Mouse (Mus musculus): ENCODE results near the gene Bbx. TPM values are rescaled to one million over a fixed set of nuclear protein-coding genes. Genes with fewer than 3 reads are reported as not detected.

Gene Bbx
- total RNA-seq, 2 experiments from 2014 or later, result 15.4 to 18.0 TPM

DNA sequence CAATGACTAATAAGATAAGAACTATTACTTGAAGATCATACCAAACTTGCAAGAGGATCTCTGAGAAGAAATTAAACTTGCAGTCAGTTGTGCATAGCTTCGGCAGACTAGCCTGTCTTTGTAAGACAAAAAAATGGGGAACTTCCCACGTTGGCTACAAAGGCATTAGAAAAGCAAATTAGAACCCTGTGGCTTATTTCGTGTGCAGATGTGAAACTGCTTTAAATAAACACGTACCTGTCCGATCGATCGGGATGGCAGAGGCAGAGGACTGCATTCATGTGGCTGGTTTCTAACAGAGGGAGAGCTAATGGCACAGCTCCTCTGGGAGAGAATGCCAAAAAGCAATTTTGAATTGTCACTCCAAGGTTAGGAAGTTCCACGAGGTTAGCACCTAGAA, 16.8 kb downstream of the Bbx start:
- intact Hi-C loops (cut with DNase I), result loop anchor here (10.0 kb wide), 1 partner anchor 161 kb away; no protein-coding TSS in a partner anchor
- DNase-seq, result no peak

DNA sequence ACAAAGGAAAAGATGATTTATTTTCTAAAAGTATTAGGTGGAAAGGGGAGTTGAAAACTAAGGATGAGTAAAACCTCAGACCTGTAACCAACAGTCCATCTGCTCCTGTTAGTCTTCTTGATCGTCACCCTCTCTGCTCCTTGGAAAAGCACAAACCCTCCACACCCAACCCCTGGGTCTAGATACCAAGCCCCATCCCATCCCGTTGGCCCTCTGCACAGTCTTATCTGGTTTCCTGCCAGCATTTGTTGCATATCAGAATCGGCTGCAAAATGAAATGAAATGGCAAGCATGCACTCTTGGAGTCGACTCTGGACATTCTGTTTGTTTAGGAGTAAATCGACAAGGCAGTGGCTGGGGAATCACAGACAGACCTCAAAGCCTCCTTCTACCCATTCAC, 29.3 kb downstream of the Bbx start:
- no peak for DNase-seq
- intact Hi-C loops (cut with DNase I), result no loop called here

DNA sequence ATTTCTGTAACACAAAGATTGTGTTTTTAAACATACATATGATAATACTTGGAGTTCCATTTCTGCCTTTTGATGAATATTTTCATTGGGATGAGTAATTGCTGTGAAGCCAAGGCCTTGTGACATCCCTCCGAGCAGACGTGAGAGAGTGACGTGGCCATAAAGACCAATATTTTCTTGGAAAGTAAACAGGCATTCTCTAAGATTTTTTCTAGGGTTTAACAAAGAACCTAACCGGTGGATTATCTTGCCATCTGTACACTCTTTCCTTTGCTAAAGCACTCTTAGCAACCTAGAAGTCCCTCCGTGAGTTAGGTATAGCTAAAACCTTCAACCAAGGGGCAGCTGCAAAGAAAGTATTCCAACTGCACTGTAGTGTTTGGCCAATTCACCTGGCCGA, 32.4 kb downstream of the Bbx start:
- no peak for DNase-seq
- intact Hi-C loops (cut with DNase I), result no loop called here

DNA sequence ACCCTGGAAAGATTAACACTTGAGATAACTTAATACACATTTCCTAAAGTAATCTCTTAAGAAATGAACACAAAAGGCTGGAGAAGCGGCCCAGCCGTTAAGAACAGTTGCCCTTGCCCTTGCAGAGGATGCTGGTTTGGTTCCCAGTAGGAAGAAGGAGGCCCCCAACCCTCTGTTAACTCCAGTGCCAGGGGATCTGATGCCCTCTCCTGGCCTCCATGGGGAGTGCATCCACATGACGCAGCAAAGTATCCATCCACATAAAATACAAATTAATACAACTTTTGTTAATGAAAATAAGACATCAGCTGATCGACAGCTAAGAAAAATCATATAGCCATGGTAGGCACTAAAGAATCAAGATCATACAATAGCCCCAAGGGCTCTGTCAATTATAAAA, 33.6 kb downstream of the Bbx start:
- DNase-seq, result no peak
- intact Hi-C loops (cut with DNase I), result no loop called here

DNA sequence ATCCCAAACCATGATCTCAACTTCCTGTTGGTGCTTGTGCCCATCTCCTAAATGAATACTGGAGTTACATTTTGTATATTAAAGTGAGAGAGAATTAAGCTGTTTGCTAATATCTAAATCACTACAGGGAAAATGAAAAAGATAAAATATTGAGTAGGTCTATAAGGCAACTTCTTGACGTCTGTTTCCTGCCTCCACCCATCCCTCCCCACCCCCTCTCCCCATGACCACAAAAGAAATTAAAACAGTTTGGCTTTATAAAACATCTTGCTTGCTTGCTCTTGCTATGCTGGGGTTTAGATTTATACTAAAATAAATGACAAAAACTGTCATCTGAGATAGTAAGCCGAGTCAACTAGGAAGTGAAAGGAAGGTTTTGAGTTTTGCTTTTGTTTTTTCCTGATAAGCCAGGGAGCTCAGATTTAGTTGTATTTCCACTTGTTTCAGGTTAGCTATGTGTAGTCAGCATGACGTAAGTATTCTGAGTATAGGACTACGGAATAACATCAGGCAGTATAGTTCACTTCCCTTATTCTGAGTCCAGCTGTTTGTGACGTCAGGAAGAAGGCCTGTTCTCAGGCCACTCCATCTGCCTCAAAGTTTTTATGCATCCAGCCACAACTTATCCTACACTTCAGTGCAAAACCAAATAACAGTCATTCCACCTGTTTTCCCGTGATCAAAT, 36.1 kb downstream of the Bbx start:
- DNase-seq, result no peak
- intact Hi-C loops (cut with DNase I), result no loop called here

DNA sequence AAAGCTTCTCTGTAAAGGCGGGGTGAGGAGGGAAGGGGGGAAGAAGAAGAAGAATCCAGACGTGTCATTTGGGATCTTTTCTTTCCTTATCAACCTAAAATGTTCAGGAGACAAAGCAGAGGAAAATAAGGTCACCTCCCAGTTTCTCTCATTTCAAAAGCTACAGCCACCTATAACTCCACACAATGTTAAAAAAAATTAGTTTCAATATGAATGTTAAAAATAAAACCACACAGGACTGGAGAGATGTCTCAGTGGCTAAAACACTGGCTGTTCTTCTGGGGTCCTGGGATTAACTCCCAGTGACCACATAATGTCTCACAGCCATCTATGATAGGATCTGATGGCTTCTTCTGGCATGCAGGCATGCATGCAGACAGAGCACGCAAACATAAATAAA, 43.7 kb downstream of the Bbx start:
- intact Hi-C loops (cut with DNase I), result no loop called here
- DNase-seq, result no peak

DNA sequence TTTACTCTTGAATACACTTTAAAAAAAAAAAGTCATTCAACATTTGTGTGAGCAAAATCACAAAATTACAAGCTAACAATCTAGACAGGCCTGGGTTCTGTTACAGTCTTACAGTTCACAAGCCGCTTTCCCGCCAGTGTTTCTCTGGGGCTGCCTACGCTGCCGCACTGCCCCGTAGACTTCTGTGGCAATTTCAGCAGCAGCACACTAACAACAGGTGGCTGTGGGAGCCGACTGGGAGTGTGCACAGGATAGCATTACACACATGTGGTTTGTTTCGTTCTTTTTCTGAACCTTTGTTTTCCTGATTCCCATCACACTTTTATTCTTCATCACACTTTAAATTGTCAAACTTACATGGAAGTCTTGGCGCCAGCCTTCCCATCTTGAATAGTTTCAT, 48.6 kb downstream of the Bbx start:
- no peak for DNase-seq
- intact Hi-C loops (cut with DNase I), result loop anchor here (5.0 kb wide), 2 partner anchors 49 to 144 kb away; partner anchors contain the start of gene Bbx

DNA sequence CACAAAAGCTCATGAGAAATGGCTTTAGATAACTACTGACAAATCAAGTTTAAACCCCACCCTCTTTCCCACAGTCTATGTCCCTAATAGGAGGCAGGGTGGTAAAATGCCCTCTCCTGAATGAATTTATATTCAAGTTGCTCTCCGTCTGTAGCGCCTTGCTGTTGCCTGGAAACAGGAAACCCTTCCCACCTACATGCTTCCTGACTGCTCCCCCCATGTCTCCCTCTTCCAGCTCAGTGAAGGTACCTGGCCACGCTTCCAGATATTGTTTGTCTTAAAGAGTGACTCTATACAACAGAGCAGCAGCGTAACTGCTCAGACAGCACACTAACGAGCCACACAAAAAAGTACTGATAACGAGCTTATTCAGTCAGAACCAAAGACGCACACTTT, 50.8 kb downstream of the Bbx start:
- DNase-seq, result no peak
- intact Hi-C loops (cut with DNase I), result loop anchor here (5.0 kb wide), 2 partner anchors 51 to 146 kb away; partner anchors contain the start of gene Bbx

DNA sequence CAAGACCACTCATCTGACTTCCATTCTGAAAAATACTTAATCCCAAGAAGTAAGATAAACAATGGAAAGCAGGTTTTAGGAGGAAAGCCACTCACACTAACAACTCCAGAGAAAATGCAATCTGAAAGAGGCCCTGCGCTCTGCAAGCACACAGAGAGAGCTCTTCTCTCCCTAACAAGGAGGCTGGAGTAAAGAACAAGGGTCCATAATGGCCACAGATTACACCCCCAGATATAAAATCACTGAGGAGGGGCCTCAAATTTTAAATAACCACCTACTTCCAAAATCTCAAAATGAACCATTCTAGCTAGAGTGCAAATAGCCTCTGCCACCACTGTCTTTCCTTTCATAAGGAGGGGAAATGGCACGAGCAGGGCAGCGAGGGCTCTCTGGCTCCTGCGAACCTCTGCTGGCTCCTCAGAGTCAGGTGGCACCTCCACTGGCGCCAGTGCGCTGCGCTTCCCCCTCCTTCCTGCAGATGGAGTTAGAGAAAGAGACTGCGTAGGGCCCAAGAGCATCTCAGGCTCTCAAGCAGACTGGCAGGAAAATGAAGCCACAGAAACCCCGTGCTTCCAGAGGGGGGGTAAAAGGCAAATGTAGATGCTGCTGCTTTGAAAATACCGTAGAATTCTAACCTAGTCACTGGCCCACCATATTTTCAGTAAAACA, 51.4 kb downstream of the Bbx start:
- intact Hi-C loops (cut with DNase I), result loop anchor here (5.0 kb wide), 2 partner anchors 51 to 146 kb away; partner anchors contain the start of gene Bbx
- DNase-seq, result peak; percentile 60 to 72

DNA sequence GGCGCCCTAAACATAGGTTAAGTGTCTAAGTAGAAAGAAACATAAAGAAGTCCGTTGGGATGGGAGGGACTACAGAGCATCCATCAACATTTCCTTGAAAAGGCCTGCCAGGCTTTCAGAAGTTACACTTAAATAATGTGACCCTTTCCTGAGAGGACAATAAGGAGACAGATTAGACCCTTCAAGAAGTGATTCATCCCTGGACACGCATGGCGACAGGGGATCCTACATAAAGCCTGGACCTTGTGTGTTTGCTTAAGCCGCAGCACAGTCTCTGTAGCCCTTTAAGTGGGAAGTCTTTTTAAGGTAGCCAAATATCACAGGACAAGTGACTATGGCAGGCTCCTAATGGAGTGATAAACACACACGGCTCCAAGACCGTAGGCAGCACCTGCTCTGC, 52.0 kb downstream of the Bbx start:
- intact Hi-C loops (cut with DNase I), result loop anchor here (5.0 kb wide), 2 partner anchors 52 to 147 kb away; partner anchors contain the start of gene Bbx

DNA sequence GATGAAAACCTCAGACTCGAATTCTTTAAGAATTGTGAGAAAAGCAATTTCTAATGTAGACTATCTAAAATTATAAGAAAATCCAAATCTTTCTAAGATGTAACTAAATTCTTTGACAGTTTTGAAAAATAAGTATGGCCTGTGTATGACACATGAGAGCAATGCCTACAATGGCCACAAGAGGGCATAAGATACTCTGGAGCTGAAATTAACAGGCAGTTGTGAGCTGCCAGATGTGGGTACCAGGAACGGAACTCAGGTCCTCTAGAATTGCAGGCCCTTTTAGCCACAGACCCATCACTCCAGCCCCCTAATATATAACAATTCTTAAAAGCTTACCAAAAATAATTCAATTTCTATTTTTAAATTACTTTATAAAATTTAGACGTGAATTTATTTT, 57.6 kb downstream of the Bbx start:
- peak; percentile 42 to 59 for DNase-seq
- intact Hi-C loops (cut with DNase I), result loop anchor here (5.0 kb wide), 1 partner anchor 363 kb away; no protein-coding TSS in a partner anchor

More for the DNA sequence above, 52.0 kb downstream of the Bbx start:
- DNase-seq, result no peak

DNA sequence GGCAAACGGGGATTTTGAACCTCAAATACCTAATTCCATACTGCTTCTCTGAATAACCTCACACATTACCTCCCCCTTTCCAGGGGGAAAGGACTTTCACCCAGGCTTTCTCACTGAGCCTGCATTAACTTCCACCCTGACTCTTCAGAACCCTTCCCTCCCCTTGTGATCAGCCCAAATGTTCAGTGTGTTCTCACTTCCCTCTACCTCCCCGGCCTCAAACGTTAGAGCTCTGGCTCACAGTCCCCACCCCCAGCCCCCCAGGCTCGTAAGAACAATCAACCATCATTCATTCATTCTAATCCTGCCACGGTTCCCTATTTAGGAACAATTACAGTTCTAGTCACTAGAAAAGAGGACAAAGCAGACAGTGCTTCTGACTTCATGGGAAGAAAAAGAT, 58.5 kb downstream of the Bbx start:
- no peak for DNase-seq
- intact Hi-C loops (cut with DNase I), result loop anchor here (5.0 kb wide), 1 partner anchor 364 kb away; no protein-coding TSS in a partner anchor

DNA sequence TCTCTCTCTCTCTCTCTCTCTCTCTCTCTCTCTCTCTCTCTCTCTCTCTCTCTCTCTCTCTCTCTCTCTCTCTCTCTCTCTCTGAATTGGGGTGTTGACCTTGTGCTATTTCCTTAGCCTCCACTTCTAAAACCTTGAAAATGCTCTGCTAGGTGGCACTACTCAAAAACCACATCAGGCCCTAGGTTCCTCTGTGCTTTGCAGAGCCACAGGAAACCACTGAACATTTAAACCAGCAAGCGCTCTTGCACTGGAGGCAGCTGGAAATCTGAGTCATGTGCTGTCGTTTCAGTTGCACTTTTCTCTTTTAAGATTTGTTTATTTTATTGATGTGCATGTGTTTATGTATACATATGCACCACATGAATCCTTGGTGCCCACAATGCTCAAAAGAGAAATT, 59.6 kb downstream of the Bbx start:
- intact Hi-C loops (cut with DNase I), result loop anchor here (5.0 kb wide), 1 partner anchor 365 kb away; no protein-coding TSS in a partner anchor
- DNase-seq, result no peak

DNA sequence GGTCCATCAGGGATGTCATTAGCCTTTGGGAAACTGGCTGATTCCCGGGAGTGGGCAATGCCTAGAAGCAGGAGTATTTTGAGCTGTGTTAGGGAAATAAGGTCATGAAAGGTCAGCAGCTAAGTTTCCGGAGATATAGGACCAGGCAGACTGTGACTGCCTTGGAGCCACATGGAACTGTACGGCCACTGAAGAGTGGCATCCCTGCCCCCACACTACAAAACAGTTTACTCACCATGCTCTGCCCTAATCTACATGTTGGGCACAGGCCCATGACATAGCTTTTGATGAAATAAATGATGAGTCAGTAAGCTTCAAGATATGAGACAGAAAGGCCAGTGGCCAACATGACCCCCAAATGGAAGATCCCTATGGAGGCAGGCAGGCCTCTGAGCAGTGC, 60.7 kb downstream of the Bbx start:
- intact Hi-C loops (cut with DNase I), result loop anchor here (5.0 kb wide), 1 partner anchor 366 kb away; no protein-coding TSS in a partner anchor
- no peak for DNase-seq

DNA sequence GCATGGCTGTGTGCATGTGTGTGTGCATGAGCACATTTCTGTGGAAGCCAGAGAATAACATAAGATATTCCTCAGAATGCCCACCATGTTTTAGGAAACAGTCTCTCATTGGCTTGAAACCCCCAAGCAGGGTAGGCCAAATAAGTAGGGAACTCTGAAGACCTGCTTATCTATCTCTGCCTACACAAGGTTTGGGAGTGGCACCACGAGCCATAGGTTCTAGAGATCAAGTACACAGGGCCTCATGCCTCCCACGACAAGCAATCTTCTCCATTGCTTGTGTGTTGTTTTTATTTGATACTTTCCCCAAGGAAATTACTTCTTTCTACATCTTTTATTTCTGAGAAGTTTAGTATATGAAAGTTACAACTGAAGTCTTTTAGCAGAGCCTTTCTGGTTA, 61.8 kb downstream of the Bbx start:
- no peak for DNase-seq
- intact Hi-C loops (cut with DNase I), result loop anchor here (5.0 kb wide), 1 partner anchor 367 kb away; no protein-coding TSS in a partner anchor

DNA sequence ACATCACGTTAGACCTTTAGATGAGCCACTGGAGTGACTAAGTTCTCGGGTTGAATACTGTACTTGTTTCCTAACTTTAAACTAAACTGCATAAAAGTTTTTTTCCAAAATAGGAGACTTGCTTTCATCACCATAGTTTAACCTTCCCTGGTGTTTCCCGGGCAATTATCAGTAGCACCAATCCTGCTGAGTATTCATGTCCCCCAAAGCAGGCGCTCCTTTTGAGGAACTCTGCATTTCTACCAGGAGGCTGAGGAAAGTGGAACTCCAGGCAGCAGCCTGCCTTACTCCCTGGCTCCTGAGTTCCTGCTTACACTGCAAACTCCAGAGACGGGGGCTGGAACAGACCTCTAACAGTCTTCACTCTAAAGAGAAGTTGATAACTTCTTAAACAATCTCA, 65.6 kb downstream of the Bbx start:
- intact Hi-C loops (cut with DNase I), result no loop called here
- DNase-seq, result no peak

DNA sequence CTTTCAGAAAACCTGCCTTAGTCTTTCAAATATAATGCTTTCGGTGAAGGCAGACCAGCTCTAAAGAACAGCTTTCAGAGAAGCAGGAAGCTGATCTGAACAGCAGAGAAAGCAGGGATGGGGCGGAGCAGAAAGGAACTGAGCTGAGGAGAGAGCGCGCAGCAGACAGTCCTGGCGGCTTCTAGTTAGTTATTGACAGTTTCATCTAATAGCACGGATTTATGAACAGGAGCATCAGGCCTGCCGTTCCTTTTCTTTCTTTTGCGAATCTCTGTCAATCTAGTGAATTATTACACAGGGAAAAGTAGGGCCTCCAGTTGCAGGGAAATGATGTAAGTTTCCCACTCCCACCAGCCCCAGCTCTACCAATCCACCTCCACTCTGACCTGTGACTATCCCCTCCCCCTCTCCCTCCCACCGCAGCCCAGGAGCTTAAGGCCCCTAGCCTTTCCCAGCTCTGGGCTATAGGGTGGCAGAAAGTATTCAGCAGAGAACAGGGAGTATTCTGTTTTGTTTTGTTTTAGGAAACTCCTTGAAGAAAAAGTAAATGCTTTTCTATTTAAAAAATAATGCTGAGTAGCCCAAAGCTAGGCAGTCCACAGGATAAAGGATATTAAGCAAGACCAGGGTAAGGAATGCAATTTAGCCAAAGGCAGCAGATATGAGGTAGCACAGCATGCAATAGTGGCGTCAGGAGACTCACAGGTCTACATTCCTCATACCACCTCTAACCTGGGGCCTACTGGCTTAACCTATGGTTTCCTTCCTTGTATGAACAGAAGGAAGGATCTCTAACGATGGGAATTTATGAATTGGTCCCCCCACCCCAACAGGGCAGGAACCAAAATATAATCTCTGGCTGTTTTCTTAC, 67.8 kb downstream of the Bbx start:
- DNase-seq, result peak; percentile 22 to 36
- intact Hi-C loops (cut with DNase I), result no loop called here

DNA sequence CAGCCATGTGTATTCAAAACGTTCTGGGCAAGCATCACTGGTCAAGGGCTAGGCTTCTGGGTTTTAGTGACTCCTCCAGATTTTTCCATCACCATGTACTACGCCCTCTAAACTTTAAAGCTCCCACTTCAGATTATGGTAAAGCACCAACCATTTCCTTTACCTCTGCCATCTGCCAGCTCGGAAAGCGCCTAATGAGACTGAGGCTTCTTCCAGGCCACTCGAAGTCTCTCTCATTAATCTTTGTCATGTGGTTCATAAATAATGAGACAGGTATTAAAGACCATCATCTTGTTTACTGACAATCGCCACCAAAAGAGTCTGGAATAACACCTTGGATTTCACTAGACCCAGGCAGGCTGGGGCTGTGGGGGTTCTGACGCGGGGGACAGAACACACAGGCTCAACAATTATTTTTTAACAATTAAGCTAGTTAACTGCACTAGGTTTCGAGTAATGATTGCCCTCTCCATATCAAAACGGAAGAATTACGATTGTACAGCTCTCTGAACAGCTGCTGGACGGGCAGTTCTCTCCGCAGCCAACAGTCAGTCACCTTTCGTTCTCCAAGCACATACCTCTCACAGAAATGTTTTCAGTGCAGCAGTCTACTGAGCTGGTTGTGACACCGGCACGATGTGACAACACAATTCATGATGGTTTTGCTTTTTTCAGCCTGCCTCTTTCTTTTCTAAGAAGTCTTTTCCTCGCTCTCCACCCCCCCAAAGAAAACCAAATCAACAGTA, 68.6 kb downstream of the Bbx start:
- intact Hi-C loops (cut with DNase I), result no loop called here
- peak in 1 of 2 experiments; percentile 8 for DNase-seq

DNA sequence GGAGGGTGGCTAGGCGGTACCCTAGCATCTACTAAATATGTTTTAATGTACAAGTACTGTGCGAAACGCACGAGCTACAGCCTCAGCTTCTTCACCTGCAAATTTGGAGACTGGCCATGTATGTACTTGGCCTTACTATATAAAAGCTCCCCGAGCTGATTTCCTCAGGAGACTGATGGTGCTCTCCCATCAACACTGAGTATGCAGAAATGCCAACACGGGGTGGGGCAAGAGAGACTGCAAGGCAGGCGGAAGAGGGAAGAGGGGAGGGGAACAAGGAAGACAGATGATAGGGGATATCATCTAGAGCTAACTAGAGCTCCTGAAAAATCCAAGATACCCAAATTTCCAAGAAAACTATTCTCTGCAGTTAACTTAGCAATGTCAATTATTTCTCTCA, 71.6 kb downstream of the Bbx start:
- DNase-seq, result no peak
- intact Hi-C loops (cut with DNase I), result no loop called here

DNA sequence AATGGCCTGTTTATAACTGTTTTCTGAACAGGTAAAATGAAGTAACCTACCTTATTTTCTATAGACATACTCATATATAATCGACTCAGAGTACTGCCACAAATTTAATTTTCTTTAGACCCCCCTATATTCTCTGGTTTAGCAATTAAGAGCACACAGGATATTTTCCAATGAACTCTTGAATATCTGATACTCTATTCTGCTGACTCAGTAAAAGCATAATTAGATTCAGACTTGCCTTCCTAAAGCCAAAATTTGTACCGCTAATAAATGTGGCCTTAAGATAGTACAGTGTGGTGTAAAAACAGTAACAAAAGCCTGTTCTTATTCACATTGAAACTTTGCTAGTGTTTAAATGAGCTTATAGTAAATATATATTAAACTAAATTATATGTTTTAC, 102.5 kb downstream of the Bbx start:
- no peak for DNase-seq
- intact Hi-C loops (cut with DNase I), result no loop called here

Data from heart, postnatal 14 days (tissue).